Mouse (Mus musculus): ENCODE data around the gene AI464131. TPM values are rescaled to one million over a fixed set of nuclear protein-coding genes. Genes with fewer than 3 reads are reported as not detected.

AI464131 gene
- polyA plus RNA-seq, 1 experiment from 2014 or later = 9.7 TPM

DNA sequence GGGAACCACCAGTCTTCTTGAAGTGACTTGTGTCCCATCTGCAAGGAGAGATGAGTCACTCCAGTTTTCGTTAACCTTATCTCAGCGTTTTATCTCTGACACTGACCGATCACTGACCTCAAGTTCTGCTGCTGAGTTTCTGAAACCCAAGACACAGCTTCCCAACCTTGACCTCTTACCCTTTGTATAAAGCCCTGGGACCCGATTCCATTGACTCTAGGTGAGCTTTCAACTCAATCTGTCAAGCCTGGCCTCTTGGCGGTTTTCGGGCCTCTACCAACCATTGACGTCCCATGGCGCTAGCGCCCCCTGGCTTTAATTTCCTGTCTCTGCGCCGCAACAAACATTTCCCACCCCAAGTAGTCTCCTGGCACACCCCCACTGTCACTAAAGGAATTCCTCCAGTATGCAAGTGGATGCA, 2.3 kb upstream of the AI464131 start:
- Histone ChIP-seq H3K27me3 (ENCODE audit: control insufficient read depth, insufficient read depth, low read length) (peaks cover 11% of the 10 kb centered on the region), H3K36me3 (replicated peaks; ENCODE audit: control insufficient read depth, insufficient read depth, low read depth, low read length) (no peaks in the 10 kb centered on the region), H3K9me3 (replicated peaks; ENCODE audit: control insufficient read depth, low read length) (no peaks in the 10 kb centered on the region), H3K27ac (replicated peaks; ENCODE audit: low read depth, low read length) (no peak overlapping the region), H3K4me2 (ENCODE audit: low read depth, low read length) (no peak overlapping the region), H3K9ac (replicated peaks; ENCODE audit: low read length) (no peak overlapping the region), H3K4me1 (ENCODE audit: control insufficient read depth, insufficient read depth, low read length) (peaks cover 2% of the 10 kb centered on the region; the same call in 1 of the 2 replicates), H3K4me3 (ENCODE audit: low read depth, low read length) (no peak overlapping the region)
- DNase-seq (ENCODE audit: low spot score) = no peak
- no peak for ATAC-seq (replicated peaks; ENCODE audit: insufficient number of reproducible peaks, low FRiP score, low TSS enrichment, low read depth)
- WGBS = 47% methylated on average over 11 of the region's 11 CpGs

- 69% methylated on average over 5 of the region's 5 CpGs for WGBS
Observed at GRCm38 (mm10) chr4:41504325-41504724, 1.4 kb upstream of the AI464131 start.

DNA sequence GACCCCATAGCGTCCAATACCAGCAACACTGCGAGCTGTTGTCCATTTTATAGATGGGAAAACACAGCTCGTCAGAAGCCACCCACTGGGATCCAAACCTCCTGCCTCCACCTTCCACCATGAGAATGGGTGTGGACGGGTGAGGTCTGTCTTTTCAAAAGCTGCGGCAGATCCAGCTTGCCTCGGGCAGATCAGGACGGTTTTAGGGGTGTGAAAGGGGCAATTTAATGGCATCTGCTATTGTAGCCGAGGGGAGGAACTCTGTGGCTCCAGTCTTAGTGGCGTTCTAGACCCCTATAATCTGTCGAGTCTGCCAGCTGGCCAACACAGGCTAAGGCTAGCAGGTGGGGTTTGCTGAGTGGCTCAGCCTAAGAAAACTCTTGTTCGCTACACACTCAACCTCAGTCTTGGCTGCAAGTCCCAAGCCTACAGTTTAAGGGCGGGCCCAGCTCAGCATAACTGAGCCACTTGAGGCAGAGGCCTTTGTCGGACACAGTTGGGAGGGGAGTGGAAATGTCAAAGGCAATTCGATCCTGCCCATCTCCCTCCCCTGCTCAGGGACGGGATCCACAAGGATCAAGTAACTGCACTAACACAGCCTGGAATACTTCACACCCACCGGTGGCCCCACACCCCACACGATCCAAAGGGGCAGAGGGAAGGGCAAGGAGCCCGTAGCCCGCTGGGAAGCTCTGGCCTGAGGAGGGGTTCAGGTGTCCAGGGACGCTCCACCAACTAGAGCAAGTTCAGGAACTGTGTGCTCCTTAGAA, 520 bp downstream of the AI464131 start:
- WGBS = 9% methylated on average over 20 of the region's 20 CpGs
- H3K4me1 ChIP-seq (ENCODE audit: control insufficient read depth, insufficient read depth, low read length) = peaks cover 14% of the 10 kb centered on the region; the same call in 1 of the 2 replicates
- ATAC-seq (replicated peaks; ENCODE audit: insufficient number of reproducible peaks, low FRiP score, low TSS enrichment, low read depth) = peak; percentile 49; the same call in 1 of the 2 replicates
- H3K27ac ChIP-seq (replicated peaks; ENCODE audit: low read depth, low read length) = 0 out of 2 replicates have a peak overlapping the region, but pooled peaks have one; percentile 8
- H3K36me3 ChIP-seq (replicated peaks; ENCODE audit: control insufficient read depth, insufficient read depth, low read depth, low read length) = no peaks in the 10 kb centered on the region
- peak; percentile 56 for DNase-seq (ENCODE audit: low spot score)
- H3K27me3 ChIP-seq (ENCODE audit: control insufficient read depth, insufficient read depth, low read length) = peaks cover 39% of the 10 kb centered on the region
- peak overlapping the region; percentile 51 for H3K9ac ChIP-seq (replicated peaks; ENCODE audit: low read length)
- peak overlapping the region; percentile 74 for H3K4me2 ChIP-seq (ENCODE audit: low read depth, low read length)
- H3K9me3 ChIP-seq (replicated peaks; ENCODE audit: control insufficient read depth, low read length) = no peaks in the 10 kb centered on the region
- H3K4me3 ChIP-seq (ENCODE audit: low read depth, low read length) = peak overlapping the region; percentile 37

More at GRCm38 (mm10) chr4:41504325-41504724, 1.4 kb upstream of the AI464131 start:
- Histone ChIP-seq H3K9me3 (replicated peaks; ENCODE audit: control insufficient read depth, low read length) (no peaks in the 10 kb centered on the region), H3K4me3 (ENCODE audit: low read depth, low read length) (no peak overlapping the region), H3K9ac (replicated peaks; ENCODE audit: low read length) (no peak overlapping the region), H3K4me2 (ENCODE audit: low read depth, low read length) (no peak overlapping the region), H3K27ac (replicated peaks; ENCODE audit: low read depth, low read length) (no peak overlapping the region), H3K4me1 (ENCODE audit: control insufficient read depth, insufficient read depth, low read length) (peaks cover 2% of the 10 kb centered on the region; the same call in 1 of the 2 replicates), H3K36me3 (replicated peaks; ENCODE audit: control insufficient read depth, insufficient read depth, low read depth, low read length) (no peaks in the 10 kb centered on the region), H3K27me3 (ENCODE audit: control insufficient read depth, insufficient read depth, low read length) (peaks cover 19% of the 10 kb centered on the region)
- DNase-seq (ENCODE audit: low spot score) (no peak), ATAC-seq (replicated peaks; ENCODE audit: insufficient number of reproducible peaks, low FRiP score, low TSS enrichment, low read depth) (no peak)

- no peak overlapping the region for H3K27ac ChIP-seq (replicated peaks; ENCODE audit: low read depth, low read length)
- H3K4me1 ChIP-seq (ENCODE audit: control insufficient read depth, insufficient read depth, low read length) = peaks cover 14% of the 10 kb centered on the region; the same call in 1 of the 2 replicates
- H3K36me3 ChIP-seq (replicated peaks; ENCODE audit: control insufficient read depth, insufficient read depth, low read depth, low read length) = no peaks in the 10 kb centered on the region
- no peak overlapping the region for H3K4me3 ChIP-seq (ENCODE audit: low read depth, low read length)
- DNase-seq (ENCODE audit: low spot score) = no peak
- peaks cover 54% of the 10 kb centered on the region for H3K27me3 ChIP-seq (ENCODE audit: control insufficient read depth, insufficient read depth, low read length)
- WGBS = 72% methylated on average over 4 of the region's 4 CpGs
- no peak for ATAC-seq (replicated peaks; ENCODE audit: insufficient number of reproducible peaks, low FRiP score, low TSS enrichment, low read depth)
- no peak overlapping the region for H3K9ac ChIP-seq (replicated peaks; ENCODE audit: low read length)
- no peak overlapping the region for H3K4me2 ChIP-seq (ENCODE audit: low read depth, low read length)
- no peaks in the 10 kb centered on the region for H3K9me3 ChIP-seq (replicated peaks; ENCODE audit: control insufficient read depth, low read length)
Observed at GRCm38 (mm10) chr4:41500787-41501186, 2.1 kb downstream of the AI464131 start.

DNA sequence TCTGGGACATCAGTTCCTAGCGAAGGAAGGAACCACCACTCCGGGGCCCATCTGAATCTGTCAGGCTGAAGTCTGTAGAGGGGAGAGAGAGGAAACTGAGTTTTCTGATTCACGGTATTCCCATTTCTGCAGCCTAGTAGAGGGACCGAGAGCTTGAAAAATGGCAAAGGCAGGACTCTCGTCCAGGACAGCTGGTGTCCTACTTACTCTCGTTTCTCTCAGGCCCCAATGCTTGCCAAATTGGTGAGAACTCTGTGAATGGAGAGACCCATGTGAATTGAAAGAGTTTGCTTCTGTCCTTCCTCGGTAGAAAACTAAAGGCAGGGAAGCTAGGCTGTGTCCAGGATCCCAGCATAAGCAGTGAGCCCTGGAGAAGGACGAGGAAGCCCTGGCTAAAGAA, 3.3 kb downstream of the AI464131 start:
- Histone ChIP-seq H3K9ac (replicated peaks; ENCODE audit: low read length) (no peak overlapping the region), H3K9me3 (replicated peaks; ENCODE audit: control insufficient read depth, low read length) (no peaks in the 10 kb centered on the region), H3K4me3 (ENCODE audit: low read depth, low read length) (no peak overlapping the region), H3K4me1 (ENCODE audit: control insufficient read depth, insufficient read depth, low read length) (peaks cover 14% of the 10 kb centered on the region; the same call in 1 of the 2 replicates), H3K27ac (replicated peaks; ENCODE audit: low read depth, low read length) (no peak overlapping the region), H3K36me3 (replicated peaks; ENCODE audit: control insufficient read depth, insufficient read depth, low read depth, low read length) (no peaks in the 10 kb centered on the region), H3K27me3 (ENCODE audit: control insufficient read depth, insufficient read depth, low read length) (peaks cover 54% of the 10 kb centered on the region), H3K4me2 (ENCODE audit: low read depth, low read length) (no peak overlapping the region)
- WGBS = 54% methylated on average over 8 of the region's 8 CpGs
- DNase-seq (ENCODE audit: low spot score) (no peak), ATAC-seq (replicated peaks; ENCODE audit: insufficient number of reproducible peaks, low FRiP score, low TSS enrichment, low read depth) (no peak)

DNA sequence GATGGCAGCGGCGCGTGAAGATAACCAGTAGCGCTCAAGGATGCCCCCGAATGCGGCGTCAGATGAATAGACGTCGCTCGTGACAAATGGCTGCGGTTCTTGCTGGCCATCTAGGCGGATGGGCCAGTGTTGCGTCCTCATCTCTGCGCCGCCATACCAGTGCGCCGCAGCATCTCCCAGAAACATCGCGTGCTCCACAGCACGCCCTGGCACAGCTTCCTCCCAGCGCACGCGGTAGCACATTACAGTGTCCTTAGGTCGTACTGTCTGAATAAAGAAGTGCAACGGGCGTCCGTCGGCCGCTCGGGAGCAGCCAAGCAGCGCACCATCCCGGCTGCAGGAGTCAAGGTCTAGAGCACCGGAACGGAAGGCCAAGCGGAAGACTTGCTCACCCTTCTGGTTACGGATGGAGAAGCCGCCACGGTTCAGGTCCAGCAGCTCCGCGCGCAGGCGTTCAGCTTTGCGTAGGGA, 3.9 kb downstream of the AI464131 start:
- no peaks in the 10 kb centered on the region for H3K36me3 ChIP-seq (replicated peaks; ENCODE audit: control insufficient read depth, insufficient read depth, low read depth, low read length)
- 2% methylated on average over 43 of the region's 43 CpGs for WGBS
- H3K9me3 ChIP-seq (replicated peaks; ENCODE audit: control insufficient read depth, low read length) = no peaks in the 10 kb centered on the region
- ATAC-seq (replicated peaks; ENCODE audit: insufficient number of reproducible peaks, low FRiP score, low TSS enrichment, low read depth) (no peak), DNase-seq (ENCODE audit: low spot score) (peak; percentile 51)
- peak overlapping the region; percentile 20 for H3K4me3 ChIP-seq (ENCODE audit: low read depth, low read length)
- peaks cover 14% of the 10 kb centered on the region; the same call in 1 of the 2 replicates for H3K4me1 ChIP-seq (ENCODE audit: control insufficient read depth, insufficient read depth, low read length)
- H3K4me2 ChIP-seq (ENCODE audit: low read depth, low read length) = peak overlapping the region; percentile 29
- no peak overlapping the region for H3K27ac ChIP-seq (replicated peaks; ENCODE audit: low read depth, low read length)
- peaks cover 54% of the 10 kb centered on the region for H3K27me3 ChIP-seq (ENCODE audit: control insufficient read depth, insufficient read depth, low read length)
- H3K9ac ChIP-seq (replicated peaks; ENCODE audit: low read length) = no peak overlapping the region; the same call in 1 of the 2 replicates

- 6% methylated on average over 72 of the region's 72 CpGs for WGBS
- ATAC-seq (replicated peaks; ENCODE audit: insufficient number of reproducible peaks, low FRiP score, low TSS enrichment, low read depth) (no peak), DNase-seq (ENCODE audit: low spot score) (no peak)
- Histone ChIP-seq H3K4me2 (ENCODE audit: low read depth, low read length) (peak overlapping the region; percentile 44), H3K36me3 (replicated peaks; ENCODE audit: control insufficient read depth, insufficient read depth, low read depth, low read length) (no peaks in the 10 kb centered on the region), H3K9ac (replicated peaks; ENCODE audit: low read length) (no peak overlapping the region; the same call in 1 of the 2 replicates), H3K4me3 (ENCODE audit: low read depth, low read length) (peak overlapping the region; percentile 20), H3K4me1 (ENCODE audit: control insufficient read depth, insufficient read depth, low read length) (peaks cover 14% of the 10 kb centered on the region; the same call in 1 of the 2 replicates), H3K9me3 (replicated peaks; ENCODE audit: control insufficient read depth, low read length) (no peaks in the 10 kb centered on the region), H3K27ac (replicated peaks; ENCODE audit: low read depth, low read length) (no peak overlapping the region), H3K27me3 (ENCODE audit: control insufficient read depth, insufficient read depth, low read length) (peaks cover 54% of the 10 kb centered on the region)
Observed at GRCm38 (mm10) chr4:41497995-41498845, 4.7 kb downstream of the AI464131 start.
